17 mouse cellular contexts compared by ENCODE assay signal in genomic region chr11:95077956-95078355, GRCm38 (mm10). TPM values are rescaled to one million over a fixed set of nuclear protein-coding genes. Genes with fewer than 3 reads are reported as not detected.
A peak's percentile ranks its signal among the peaks of the same experiment; 100 is the strongest.
DNase-seq lines count a peak whose midpoint lies in the region; ATAC-seq and TF ChIP-seq lines count a peak whose summit lies in the region.
"Had no signal": no experiment of that assay in that cellular context is flagged by ENCODE, and none has a peak within 500 bp of the region (broad histone marks: within the 10 kb centered on the region; RNA-seq: fewer than 3 reads in every experiment).

No protein-coding gene starts in this region.

- peaks cover 10% of the 10 kb centered on the region for H3K4me1 ChIP-seq in hindbrain, embryonic 16.5 days (ENCODE audit: control insufficient read depth, insufficient read depth, low read depth, low read length)
- no peaks in the 10 kb centered on the region for H3K4me1 ChIP-seq in hindbrain, embryonic 11.5 days (replicated peaks; ENCODE audit: control insufficient read depth, insufficient read depth, low read length)
- H3K4me1 ChIP-seq in lung, postnatal 0 days (ENCODE audit: insufficient read depth, low read depth, low read length): peaks cover 43% of the 10 kb centered on the region; the same call in 1 of the 2 replicates
- peaks cover 52% of the 10 kb centered on the region for H3K4me1 ChIP-seq in stomach, embryonic 16.5 days (ENCODE audit: control insufficient read depth, insufficient read depth, low read length)

- no peak overlapping the region for H3K9ac ChIP-seq in hindbrain, embryonic 16.5 days (ENCODE audit: low read depth, low read length)
- no peak overlapping the region for H3K9ac ChIP-seq in hindbrain, embryonic 11.5 days (ENCODE audit: low read depth, low read length)
- no peak overlapping the region for H3K9ac ChIP-seq in lung, postnatal 0 days (replicated peaks; ENCODE audit: low read depth)
- no peak overlapping the region for H3K9ac ChIP-seq in stomach, embryonic 16.5 days (ENCODE audit: low read length)
- H3K9ac ChIP-seq: embryonic facial prominence, embryonic 15.5 days had no signal

- 0 out of 2 replicates have a peak overlapping the region, but pooled peaks have one; percentile 11 for H3K4me2 ChIP-seq in hindbrain, embryonic 16.5 days (ENCODE audit: low read length)
- H3K4me2 ChIP-seq in hindbrain, embryonic 11.5 days (replicated peaks; ENCODE audit: low read depth, low read length): no peak overlapping the region
- peak overlapping the region; percentile 83 for H3K4me2 ChIP-seq in lung, postnatal 0 days (replicated peaks; ENCODE audit: low read depth, low read length)
- H3K4me2 ChIP-seq in stomach, embryonic 16.5 days (ENCODE audit: low read depth, low read length): peak overlapping the region; percentile 69
- H3K4me2 ChIP-seq: midbrain, embryonic 11.5 days had no signal

- H3K27me3 ChIP-seq in hindbrain, embryonic 16.5 days (replicated peaks; ENCODE audit: control insufficient read depth, insufficient read depth, low read length): peaks cover 7% of the 10 kb centered on the region
- peaks cover 22% of the 10 kb centered on the region for H3K27me3 ChIP-seq in hindbrain, embryonic 11.5 days (ENCODE audit: control insufficient read depth, insufficient read depth, low read length)
- H3K27me3 ChIP-seq in lung, postnatal 0 days (replicated peaks; ENCODE audit: insufficient read depth, low read length): no peaks in the 10 kb centered on the region
- no peaks in the 10 kb centered on the region for H3K27me3 ChIP-seq in stomach, embryonic 16.5 days (ENCODE audit: control insufficient read depth, insufficient read depth, low read length)

- H3K27ac ChIP-seq in hindbrain, embryonic 16.5 days (ENCODE audit: low read depth, low read length): no peak overlapping the region
- H3K27ac ChIP-seq in hindbrain, embryonic 11.5 days (ENCODE audit: low read depth, low read length): no peak overlapping the region
- H3K27ac ChIP-seq in lung, postnatal 0 days (ENCODE audit: low read length): peak overlapping the region; percentile 75
- peak overlapping the region; percentile 11; the same call in 1 of the 2 replicates for H3K27ac ChIP-seq in stomach, embryonic 16.5 days (ENCODE audit: low read length)
- H3K27ac ChIP-seq: embryonic facial prominence, embryonic 15.5 days had no signal

- ATAC-seq in hindbrain, embryonic 16.5 days: no peak
- no peak for ATAC-seq in hindbrain, embryonic 11.5 days (ENCODE audit: low FRiP score)
- ATAC-seq in lung, postnatal 0 days: no peak
- peak; percentile 61 for ATAC-seq in granulocyte monocyte progenitor cell, adult 5-6 weeks (replicated peaks; ENCODE audit: poor library complexity, severe bottlenecking)
- no peak for ATAC-seq in stomach, embryonic 16.5 days (ENCODE audit: insufficient read depth, low FRiP score)
- ATAC-seq: forebrain, embryonic 16.5 days had no signal

- no peak for TF ChIP-seq CTCF in lung, postnatal 0 days (IDR thresholded peaks at IDR 0.05)

- 54% methylated on average over 7 of the region's 7 CpGs for WGBS in hindbrain, embryonic 16.5 days
- WGBS in hindbrain, embryonic 11.5 days: 63% methylated on average over 7 of the region's 7 CpGs
- 45% methylated on average over 7 of the region's 7 CpGs for WGBS in lung, postnatal 0 days
- 43% methylated on average over 7 of the region's 7 CpGs for WGBS in stomach, embryonic 16.5 days

- no peaks in the 10 kb centered on the region for H3K36me3 ChIP-seq in hindbrain, embryonic 16.5 days (ENCODE audit: control insufficient read depth, insufficient read depth, low read length)
- no peaks in the 10 kb centered on the region for H3K36me3 ChIP-seq in hindbrain, embryonic 11.5 days (ENCODE audit: control insufficient read depth, insufficient read depth, low read length)
- no peaks in the 10 kb centered on the region for H3K36me3 ChIP-seq in lung, postnatal 0 days (ENCODE audit: insufficient read depth, low read length)
- H3K36me3 ChIP-seq in stomach, embryonic 16.5 days (ENCODE audit: control insufficient read depth, insufficient read depth, low read length): no peaks in the 10 kb centered on the region
- H3K36me3 ChIP-seq: embryonic facial prominence, embryonic 15.5 days had no signal

- H3K4me3 ChIP-seq in hindbrain, embryonic 16.5 days (ENCODE audit: low read length): no peak overlapping the region
- H3K4me3 ChIP-seq in hindbrain, embryonic 11.5 days (ENCODE audit: low read depth, low read length): no peak overlapping the region
- no peak overlapping the region for H3K4me3 ChIP-seq in lung, postnatal 0 days (ENCODE audit: low read depth, low read length)
- H3K4me3 ChIP-seq in stomach, embryonic 16.5 days (replicated peaks; ENCODE audit: low read length): no peak overlapping the region

- TF ChIP-seq EP300 in lung, postnatal 0 days (IDR thresholded peaks at IDR 0.05): no peak

- no peaks in the 10 kb centered on the region for H3K9me3 ChIP-seq in hindbrain, embryonic 16.5 days (ENCODE audit: control insufficient read depth, low read length)
- H3K9me3 ChIP-seq in hindbrain, embryonic 11.5 days (ENCODE audit: control insufficient read depth, low read length): no peaks in the 10 kb centered on the region
- H3K9me3 ChIP-seq in lung, postnatal 0 days (ENCODE audit: low read length): no peaks in the 10 kb centered on the region
- H3K9me3 ChIP-seq in stomach, embryonic 16.5 days (replicated peaks; ENCODE audit: control insufficient read depth, low read length): no peaks in the 10 kb centered on the region
- H3K9me3 ChIP-seq: embryonic facial prominence, embryonic 15.5 days had no signal

- DNase-seq in hindbrain, embryonic 11.5 days (ENCODE audit: low spot score): no peak
- no peak for DNase-seq in lung, postnatal 0 days (ENCODE audit: low spot score)
- DNase-seq in lung, adult 18-20 months: no peak
- no peak for DNase-seq in cerebellum, postnatal 36 days
- DNase-seq: adrenal gland, postnatal 14 days; cerebellum, adult 18-20 months; kidney, postnatal 4 days; right cerebral cortex, postnatal 25 days had no signal

RNA-seq across cellular contexts. Expression of gene Itga3, which starts 1.4 kb away (rescaled TPM):
- 16.7 and 19.3 TPM in 2 replicates for polyA plus RNA-seq in hindbrain, embryonic 16.5 days (2015; fragmentation: Nextera tagmentation; extraction: Ambion mirVana)
- polyA plus RNA-seq in hindbrain, embryonic 11.5 days (2014; fragmentation: Nextera tagmentation; extraction: Ambion mirVana): 4.2 and 4.4 TPM in 2 replicates
- 44.3 and 63.1 TPM in 2 replicates for polyA plus RNA-seq in lung, postnatal 0 days (2015; fragmentation: Nextera tagmentation; extraction: Ambion mirVana)
- total RNA-seq in granulocyte monocyte progenitor cell, adult 5-6 weeks (2014; fragmentation: Nextera tagmentation): not detected in 2 replicates
- not detected in 2 replicates for total RNA-seq in granulocyte monocyte progenitor cell, adult 5-6 weeks (2017)
- polyA plus RNA-seq in stomach, embryonic 16.5 days (2015; fragmentation: Nextera tagmentation; extraction: Ambion mirVana): 19.4 and 19.9 TPM in 2 replicates

RNA-seq across cellular contexts. Expression of gene Pdk2, which starts 36.8 kb away (rescaled TPM):
- polyA plus RNA-seq in hindbrain, embryonic 16.5 days (2015; fragmentation: Nextera tagmentation; extraction: Ambion mirVana): 34.6 and 42.1 TPM in 2 replicates
- 12.5 and 13.0 TPM in 2 replicates for polyA plus RNA-seq in hindbrain, embryonic 11.5 days (2014; fragmentation: Nextera tagmentation; extraction: Ambion mirVana)
- 39.3 and 51.1 TPM in 2 replicates for polyA plus RNA-seq in lung, postnatal 0 days (2015; fragmentation: Nextera tagmentation; extraction: Ambion mirVana)
- total RNA-seq in granulocyte monocyte progenitor cell, adult 5-6 weeks (2014; fragmentation: Nextera tagmentation): 8.5 and 9.8 TPM in 2 replicates
- total RNA-seq in granulocyte monocyte progenitor cell, adult 5-6 weeks (2017): 0.60 and 1.8 TPM in 2 replicates
- polyA plus RNA-seq in stomach, embryonic 16.5 days (2015; fragmentation: Nextera tagmentation; extraction: Ambion mirVana): 37.9 and 39.3 TPM in 2 replicates

RNA-seq across cellular contexts. Expression of gene Dlx3, which starts 42.0 kb away (rescaled TPM):
- polyA plus RNA-seq in hindbrain, embryonic 16.5 days (2015; fragmentation: Nextera tagmentation; extraction: Ambion mirVana): 0.19 and 0.32 TPM in 2 replicates
- polyA plus RNA-seq in hindbrain, embryonic 11.5 days (2014; fragmentation: Nextera tagmentation; extraction: Ambion mirVana): 1.7 TPM in 2 replicates
- 0.05 TPM in 1 of 2 replicates, not detected in the other for polyA plus RNA-seq in lung, postnatal 0 days (2015; fragmentation: Nextera tagmentation; extraction: Ambion mirVana)
- total RNA-seq in granulocyte monocyte progenitor cell, adult 5-6 weeks (2014; fragmentation: Nextera tagmentation): not detected in 2 replicates
- not detected in 2 replicates for total RNA-seq in granulocyte monocyte progenitor cell, adult 5-6 weeks (2017)
- 3.0 and 3.9 TPM in 2 replicates for polyA plus RNA-seq in stomach, embryonic 16.5 days (2015; fragmentation: Nextera tagmentation; extraction: Ambion mirVana)
- total RNA-seq: adrenal gland, postnatal 14 days; heart, postnatal 25 days; liver, adult 2 months; neutrophil, adult 5-6 weeks had no signal
- polyA plus RNA-seq: liver, adult 2 months had no signal

Comparison
In these comparisons a context has a peak if more than half of its experiments do, and no peak if none do; other contexts are left out.
1. H3K27ac ChIP-seq: peak in lung, postnatal 0 days (single experiment) and stomach, embryonic 16.5 days (single experiment); none in hindbrain, embryonic 16.5 days (single experiment) and hindbrain, embryonic 11.5 days (single experiment).